Mouse (Mus musculus) right cerebral cortex, postnatal 4 days (tissue): ENCODE results near the gene Mast4.

Experiments used
- DNase-seq: peaks from one replicate; pipeline ENCODE4 v3.0.0-alpha.2; 2022

Gene Mast4

DNA sequence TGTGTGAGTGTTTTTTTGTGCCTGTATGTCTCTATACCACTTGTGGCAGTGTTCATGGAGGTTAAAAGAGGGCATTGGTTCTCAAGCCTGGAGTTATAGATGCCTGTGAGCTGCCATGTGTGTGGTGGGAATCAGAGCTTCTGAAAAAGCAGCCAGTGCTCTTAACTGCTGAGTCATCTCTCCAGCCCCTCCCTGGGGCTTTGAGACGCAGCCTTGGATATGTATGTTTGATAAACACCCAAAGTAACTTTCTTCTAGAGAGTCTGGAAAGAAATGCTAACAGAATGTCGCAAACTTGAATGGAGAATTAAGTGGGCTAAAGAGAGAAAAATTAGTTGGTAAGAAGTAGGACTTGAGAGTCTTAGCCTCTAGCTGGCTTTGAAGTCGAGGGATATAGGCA lies 606.3 kb downstream of the Mast4 start:
- no peak for DNase-seq

DNA sequence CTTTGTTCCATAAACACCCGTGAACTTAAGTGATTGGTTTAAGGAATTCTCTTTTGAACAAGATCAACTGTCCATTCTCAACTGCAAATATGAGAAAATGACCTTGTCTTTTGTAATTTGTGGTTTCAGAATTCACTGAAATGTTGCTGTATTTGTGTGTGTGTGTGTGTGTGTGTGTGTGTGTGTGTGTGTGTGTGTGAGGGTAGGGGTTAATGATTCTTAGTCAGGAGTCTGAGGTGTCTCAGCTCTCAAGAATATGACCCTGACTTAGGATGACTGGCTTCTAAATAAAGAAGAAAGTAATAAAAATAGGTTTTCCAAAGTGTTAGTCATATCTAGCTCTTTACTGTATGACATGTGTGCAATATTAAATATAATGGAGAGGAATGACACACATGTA lies 607.4 kb downstream of the Mast4 start:
- DNase-seq = no peak

DNA sequence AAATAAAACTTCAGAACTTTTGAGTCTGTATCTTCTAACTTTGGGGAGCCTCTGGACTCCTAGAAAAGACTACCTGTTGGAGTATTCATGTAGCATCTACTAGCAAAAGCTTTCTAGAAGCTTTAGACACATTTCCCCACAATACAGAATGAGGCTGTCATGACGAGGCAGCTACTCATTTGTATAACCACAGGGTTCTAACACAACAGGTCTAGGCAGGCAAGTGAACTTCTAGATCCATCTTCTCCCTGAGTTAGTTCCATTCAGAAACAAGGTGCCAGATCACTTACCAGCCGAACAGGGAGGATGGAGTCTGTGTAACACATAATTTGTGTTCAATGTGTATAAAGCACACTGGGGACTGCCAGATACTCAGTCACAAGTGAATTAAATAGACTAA lies 608.4 kb downstream of the Mast4 start:
- DNase-seq = no peak

DNA sequence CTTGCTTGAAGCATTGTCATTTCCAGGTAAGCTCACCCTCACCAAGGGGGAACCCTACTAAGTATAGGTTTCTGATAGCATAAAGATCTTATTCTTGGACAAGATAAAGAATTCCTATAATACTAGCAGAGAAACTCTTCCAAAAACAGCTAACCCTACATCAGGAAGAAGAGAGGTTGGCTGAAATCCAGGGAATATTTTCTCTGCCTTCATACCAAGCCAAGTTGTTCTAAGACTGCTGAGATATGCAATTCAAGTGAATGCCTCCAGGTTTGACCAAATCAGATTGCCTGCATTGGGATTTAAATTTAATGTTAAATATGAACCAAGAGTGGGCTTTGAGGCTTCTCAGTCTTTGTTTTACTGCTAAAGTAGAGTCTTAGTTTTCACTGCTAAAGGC lies 608.9 kb downstream of the Mast4 start:
- DNase-seq = no peak

DNA sequence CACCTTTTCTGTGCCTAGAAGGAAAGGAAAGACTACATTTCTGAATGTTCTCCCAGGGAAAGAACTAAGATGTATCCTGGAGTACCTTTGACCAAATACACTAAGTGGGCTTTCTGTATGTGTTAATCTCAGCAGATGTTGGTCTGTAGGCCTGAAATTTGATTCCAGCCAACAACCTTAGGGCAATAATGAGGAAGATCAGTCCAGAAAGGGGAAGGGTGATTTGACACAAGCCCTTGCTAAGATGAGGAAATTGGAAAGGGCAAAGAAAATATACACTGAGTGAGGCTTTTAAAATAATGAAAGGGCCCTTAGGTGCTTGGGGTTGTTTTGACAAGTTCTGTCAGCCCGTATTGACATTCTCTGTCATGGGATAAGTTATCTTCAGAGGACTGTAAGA lies 617.3 kb downstream of the Mast4 start:
- no peak for DNase-seq

DNA sequence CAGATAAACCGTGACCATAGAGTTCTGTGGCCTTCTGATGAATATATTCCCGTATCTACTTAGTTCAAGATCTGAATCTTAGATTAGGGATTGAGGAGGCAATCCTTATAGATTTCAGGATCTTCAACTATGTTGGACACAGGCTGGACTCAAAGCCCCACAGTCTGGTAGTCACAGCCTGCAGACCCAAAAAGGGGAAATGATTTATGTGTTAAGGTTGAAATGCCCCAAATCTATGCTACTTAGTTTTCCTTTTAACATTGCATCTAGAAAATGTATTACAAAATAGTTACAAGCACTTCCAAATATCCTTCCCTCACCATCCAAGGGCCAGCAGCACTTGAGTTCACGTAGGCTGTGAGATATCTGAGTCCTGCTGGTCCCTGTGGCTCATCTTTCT lies 633.6 kb downstream of the Mast4 start:
- DNase-seq = no peak

DNA sequence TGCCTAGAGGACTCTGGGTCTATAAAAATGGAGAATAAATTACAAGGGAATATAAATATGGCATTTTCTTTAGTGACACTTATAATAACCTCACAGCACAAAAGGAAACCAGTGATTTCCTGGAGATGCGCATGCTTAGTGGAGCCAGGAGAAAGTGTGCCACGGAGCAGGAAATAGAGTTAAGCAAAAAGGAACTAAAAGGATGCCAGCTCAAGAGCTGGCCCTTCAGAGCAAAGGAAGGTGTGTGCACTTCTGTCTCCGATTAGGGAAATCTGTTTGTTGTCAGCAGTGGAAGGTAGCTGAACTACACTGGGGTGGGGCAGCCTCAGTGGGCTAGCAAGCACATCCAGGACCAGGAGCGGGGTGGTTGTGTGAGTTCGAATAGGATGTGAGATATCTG lies 634.1 kb downstream of the Mast4 start:
- no peak for DNase-seq

DNA sequence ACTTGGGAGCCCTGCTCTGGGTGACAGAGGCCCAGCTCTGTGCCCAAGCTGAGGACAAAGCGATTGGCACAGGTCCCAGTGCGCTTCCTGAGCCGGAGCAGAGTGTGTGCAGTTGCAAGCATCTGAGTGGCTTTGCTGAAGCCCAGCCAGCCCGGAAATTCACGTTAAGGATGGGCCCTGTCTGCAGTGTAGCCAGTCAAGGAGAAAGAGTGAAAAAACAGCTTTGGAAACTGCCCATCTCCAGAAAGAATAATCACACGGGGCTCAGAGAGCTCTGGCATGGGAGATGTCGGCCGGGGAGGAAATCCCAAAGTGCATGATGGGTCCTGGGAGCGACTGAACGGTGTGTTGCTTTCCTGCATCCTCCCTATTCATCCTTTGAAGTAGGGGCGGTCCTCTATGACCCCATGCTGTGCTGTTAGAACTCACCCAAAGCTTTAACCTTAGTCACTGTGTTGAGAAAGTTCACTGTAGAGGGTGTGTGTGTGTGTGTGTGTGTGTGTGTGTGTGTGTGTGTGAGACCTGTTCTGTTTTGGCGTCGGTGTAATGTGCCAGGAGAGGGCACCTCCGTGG lies 635.5 kb downstream of the Mast4 start:
- peak; percentile 69 for DNase-seq

DNA sequence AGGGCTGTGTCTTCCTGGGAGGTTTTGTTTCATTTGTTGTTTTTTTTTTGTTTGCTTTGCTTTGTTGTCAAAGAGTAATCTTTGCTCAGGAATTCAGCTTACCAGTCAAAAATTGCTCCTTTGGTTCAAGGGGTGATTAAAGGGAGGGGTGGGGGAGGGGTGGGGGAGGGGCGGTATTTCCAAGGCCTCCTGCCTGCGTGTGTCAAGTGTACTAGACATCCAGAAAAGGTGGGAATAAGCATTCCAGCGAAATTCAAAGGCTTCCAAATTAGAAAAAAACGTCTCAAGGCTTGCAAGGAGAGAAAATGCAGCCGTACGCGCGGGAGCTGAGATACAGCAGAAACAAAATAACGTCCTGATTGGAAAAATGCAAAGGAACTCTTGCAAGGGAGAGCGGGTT lies 636.0 kb downstream of the Mast4 start:
- DNase-seq = no peak

DNA sequence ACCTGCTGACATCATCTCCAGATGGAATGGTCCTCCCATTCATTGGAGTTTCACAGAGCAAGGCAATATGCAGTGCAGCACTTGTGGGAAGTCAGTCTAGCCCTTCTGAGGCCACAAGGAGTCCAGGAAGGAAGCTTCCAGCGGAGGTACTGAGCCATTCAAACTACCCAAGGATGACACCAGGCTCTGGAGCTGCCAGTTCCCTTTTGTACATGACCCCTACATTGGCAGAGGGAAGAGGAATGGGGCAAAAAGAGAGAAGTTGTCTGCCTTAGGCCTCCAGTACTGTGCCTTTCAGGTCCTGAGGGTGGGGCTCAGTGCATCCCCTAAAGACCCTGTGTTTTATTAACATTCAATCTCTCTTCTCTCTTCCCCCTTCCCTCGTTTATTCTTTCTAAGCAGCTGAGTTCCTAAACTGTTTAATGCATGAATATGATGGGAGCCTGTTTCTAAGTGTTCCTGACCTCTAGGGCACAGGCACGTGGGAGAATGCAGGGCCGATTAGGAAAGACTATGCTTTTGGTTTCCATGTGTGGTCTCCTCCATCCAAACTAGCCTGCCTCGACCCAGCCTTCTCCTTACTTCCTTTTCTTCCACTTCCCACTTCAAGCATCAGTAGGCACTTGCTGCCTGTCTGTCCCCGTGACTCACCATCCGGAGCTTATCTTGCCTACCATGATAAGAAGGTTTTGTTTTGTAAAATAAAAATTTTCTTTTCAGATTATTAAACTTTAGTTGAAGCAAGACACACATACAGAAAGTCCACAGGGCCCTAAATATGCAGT lies 639.0 kb downstream of the Mast4 start:
- no peak for DNase-seq

DNA sequence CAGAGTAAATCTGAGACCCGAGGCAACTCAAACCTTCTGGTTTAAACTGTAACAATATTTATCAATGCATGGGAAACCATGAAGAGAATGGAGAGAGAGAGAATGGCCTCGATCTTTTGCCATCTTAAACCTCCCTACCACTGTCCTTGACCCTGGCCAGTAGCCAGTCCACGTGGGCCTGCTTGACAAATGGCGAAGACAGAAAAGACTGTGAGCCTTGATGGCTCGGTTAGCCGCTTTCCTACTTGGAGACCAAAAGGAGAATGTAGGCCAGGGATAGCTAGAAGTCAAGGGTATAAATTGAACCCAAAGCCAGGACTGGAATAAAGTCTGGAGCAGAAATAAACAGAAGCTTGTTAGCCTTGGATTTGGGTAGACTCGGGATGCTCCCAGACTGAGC lies 640.1 kb downstream of the Mast4 start:
- DNase-seq = no peak

DNA sequence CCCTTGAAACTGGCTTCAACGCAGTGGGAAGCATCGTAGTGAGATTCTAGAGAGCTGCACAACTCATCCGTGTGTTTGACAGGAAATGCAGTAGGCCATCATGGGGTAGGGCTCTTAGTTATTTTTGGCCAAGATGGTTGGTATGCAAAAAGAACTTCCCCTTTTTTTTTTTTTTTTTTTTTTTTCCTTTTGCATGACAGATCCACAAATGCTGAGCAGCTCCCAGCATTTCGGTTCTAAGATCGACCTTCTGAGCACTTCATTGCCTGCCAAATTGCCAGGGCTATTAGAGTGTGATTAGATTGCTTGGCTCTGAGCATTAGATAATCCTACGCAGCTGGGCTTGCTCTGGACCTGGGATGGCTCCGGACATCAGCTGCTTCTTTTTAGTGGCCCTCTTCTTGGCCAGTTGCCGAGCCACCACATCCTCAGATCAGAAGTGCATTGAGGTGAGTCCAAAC lies 640.9 kb downstream of the Mast4 start, which contains the start of gene Cd180:
Cd180 (plus strand) TSS at position 218 of the 461 bp plus-strand sequence.
- DNase-seq = no peak

DNA sequence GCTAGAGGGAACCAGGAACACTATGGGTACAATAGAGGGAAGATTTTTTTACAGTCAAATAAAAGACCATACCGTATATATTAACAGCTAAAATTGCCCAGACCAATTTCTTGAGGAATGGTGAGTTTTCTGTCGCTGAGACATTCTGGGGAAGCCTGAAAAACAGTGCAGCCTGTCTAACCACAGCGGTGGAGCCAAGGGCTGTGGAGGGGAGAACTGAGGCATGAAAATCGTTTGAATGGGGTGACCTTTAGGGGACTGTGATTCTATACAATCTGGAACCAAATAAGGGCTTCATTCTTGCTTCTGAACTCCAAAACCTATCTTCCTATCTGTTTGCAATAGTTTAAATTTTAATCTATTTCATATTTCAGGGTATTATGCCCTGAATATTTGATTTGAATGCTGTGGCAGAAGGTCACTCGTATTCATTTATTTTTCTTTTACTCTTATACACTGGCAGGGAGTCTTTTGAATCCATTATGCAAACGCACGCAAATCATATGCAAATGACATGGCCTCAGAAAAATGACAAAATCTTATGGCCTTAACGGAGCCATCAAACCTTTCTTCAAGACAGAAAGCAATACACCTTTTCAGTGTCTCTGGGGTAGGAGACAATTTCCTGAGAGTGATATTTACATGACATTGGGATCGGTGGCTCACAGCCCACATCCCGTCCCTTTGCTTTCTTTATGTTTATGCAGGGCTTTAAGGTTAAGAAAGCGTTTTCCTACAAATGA lies 642.7 kb downstream of the Mast4 start:
- DNase-seq = no peak

DNA sequence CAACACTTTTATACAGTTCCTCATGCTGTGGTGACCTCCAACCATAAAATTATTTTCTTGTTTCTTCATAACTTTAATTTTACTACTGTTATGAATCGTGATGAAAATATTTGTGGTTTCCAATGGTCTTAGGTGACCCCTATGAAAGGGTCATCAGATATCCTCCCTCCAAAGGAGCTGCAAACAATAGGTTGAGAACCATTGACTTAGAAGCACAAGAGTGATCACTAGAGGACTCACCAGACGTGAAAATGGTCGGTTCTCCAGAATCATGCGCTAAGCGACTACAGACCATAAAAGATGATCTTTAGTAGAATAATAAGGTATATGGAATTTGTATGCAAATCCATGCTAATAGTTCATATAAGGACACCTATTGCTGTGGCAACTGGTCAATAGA lies 644.1 kb downstream of the Mast4 start:
- no peak for DNase-seq

DNA sequence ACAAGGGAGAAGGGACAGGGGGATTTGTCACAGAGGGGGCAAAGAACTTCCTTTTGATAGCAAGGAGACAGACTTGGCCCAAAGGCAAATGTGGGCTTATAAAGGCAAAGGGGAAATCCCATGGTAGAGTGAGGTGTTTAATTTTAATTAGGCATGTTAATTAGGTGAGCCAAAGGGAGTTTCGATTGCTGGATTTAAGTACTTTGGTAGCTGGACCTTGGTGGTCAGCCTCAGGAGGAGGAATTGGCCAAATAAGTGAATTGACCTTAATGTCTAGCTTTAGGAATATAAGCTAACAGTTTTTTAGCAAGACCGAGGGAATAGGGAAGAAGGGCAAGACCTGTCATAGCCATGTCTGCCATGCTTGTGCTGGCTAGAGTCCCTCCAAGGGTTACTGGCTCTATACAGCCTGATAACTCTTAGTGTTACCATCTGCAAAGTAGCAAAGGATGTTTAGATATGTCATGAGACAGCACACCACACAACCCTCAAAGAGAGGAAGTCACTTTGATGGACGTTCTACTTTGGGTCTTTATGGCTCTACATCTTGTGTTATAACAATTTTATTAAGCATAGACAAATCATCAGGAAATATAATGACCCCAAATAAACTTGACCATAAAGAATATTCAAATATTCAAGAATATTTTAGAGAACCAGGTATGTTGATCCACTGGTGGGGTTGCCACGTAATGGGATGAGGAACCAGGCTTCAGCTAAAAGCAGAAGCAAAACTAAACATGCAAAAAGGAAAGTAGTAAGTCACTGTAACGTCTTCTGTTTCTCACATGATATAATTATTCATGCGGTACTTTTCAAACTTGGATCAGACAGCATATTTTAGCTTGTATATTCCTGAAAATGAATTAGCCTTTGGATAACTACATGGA lies 644.9 kb downstream of the Mast4 start:
- DNase-seq = no peak

DNA sequence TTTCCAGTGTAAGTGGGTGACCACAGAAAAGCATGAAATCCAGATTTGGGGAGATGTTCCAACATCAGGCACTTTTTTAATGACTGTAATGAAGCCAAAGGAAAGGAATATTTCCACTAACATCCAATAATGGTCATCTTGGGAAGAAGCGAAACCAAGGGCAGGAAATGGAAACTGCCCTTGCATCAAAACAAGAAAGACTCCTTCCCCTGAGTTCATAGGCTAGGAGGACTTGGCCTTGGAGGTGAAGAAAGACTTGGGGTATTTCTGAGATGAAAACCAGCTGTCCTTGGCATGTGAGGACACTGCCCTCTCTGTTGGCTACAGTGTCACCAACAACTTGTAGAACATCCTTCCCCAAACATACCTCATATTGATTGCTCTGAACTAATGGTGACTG lies 646.2 kb downstream of the Mast4 start:
- DNase-seq = no peak

DNA sequence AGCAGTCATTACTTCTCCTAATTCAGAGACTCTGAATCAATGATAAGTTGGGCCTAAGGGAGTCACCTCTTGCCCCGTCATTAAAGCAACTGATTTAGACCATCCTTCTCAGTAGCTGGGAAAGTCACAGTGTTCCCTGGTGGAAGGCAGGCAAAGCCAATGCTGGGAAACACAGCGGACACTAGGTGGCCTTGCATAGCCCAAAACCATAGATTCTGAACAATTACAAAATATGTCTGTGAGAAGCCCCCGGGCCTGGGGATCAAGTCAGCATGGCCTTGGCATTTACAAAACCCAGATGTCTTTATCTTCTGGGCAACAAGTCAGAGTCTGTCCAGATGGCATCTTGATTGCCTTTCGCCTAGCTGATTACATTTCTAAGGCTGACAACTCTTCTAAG lies 649.4 kb downstream of the Mast4 start:
- DNase-seq = no peak
